Mouse (Mus musculus) c-Kit-positive CD71-negative TER-119-negative erythroid progenitor cells, embryonic 14.5 days (primary cell): Measurements from ENCODE around the gene Ankrd28.
"Not testable (repeated sequence)": the region's sequence is repeated elsewhere in the genome, so short reads cannot be mapped to it uniquely, and the experiment has no call there.

Experiments used
- DNase-seq: peaks from one replicate; pipeline ENCODE4 v3.0.0-alpha.2; 2013; ENCODE audit warnings: low read depth

The Ankrd28 gene

GRCm38 (mm10) chr14:31830571-31831369 lies at the start of gene Ankrd28:
Ankrd28 (minus strand) TSS chr14:31830651.
- peak; percentile 91 for DNase-seq

- DNase-seq: no peak
Observed at GRCm38 (mm10) chr14:31879456-31879855, 49.0 kb upstream of the Ankrd28 start.

GRCm38 (mm10) chr14:31872130-31872529 lies 41.7 kb upstream of the Ankrd28 start:
- DNase-seq: no peak

- DNase-seq: no peak
Observed at GRCm38 (mm10) chr14:31870436-31870835, 40.0 kb upstream of the Ankrd28 start.

- no peak for DNase-seq
Observed at GRCm38 (mm10) chr14:31868591-31868990, 38.1 kb upstream of the Ankrd28 start.

- DNase-seq: not testable (repeated sequence)
Observed at GRCm38 (mm10) chr14:31866366-31866765, 35.9 kb upstream of the Ankrd28 start.

GRCm38 (mm10) chr14:31858679-31859078 lies 28.2 kb upstream of the Ankrd28 start:
- no peak for DNase-seq

- DNase-seq: no peak
Observed at GRCm38 (mm10) chr14:31857096-31857975, 26.9 kb upstream of the Ankrd28 start.

GRCm38 (mm10) chr14:31856007-31856406 lies 25.6 kb upstream of the Ankrd28 start:
- DNase-seq: no peak

GRCm38 (mm10) chr14:31854667-31855066 lies 24.2 kb upstream of the Ankrd28 start:
- DNase-seq: no peak

- no peak for DNase-seq
Observed at GRCm38 (mm10) chr14:31843571-31843970, 13.1 kb upstream of the Ankrd28 start.

- no peak for DNase-seq
Observed at GRCm38 (mm10) chr14:31832022-31832421, 1.6 kb upstream of the Ankrd28 start.

GRCm38 (mm10) chr14:31831370-31831712 lies 890 bp upstream of the Ankrd28 start:
- DNase-seq: no peak

- DNase-seq: no peak
Observed at GRCm38 (mm10) chr14:31829761-31830562, 489 bp downstream of the Ankrd28 start.

GRCm38 (mm10) chr14:31827221-31827620 lies 3.2 kb downstream of the Ankrd28 start:
- DNase-seq: no peak

- no peak for DNase-seq
Observed at GRCm38 (mm10) chr14:31809942-31810341, 20.5 kb downstream of the Ankrd28 start.

GRCm38 (mm10) chr14:31803791-31804190 lies 26.7 kb downstream of the Ankrd28 start:
- no peak for DNase-seq

- no peak for DNase-seq
Observed at GRCm38 (mm10) chr14:31800976-31801375, 29.5 kb downstream of the Ankrd28 start.

GRCm38 (mm10) chr14:31800446-31800845 lies 30.0 kb downstream of the Ankrd28 start:
- DNase-seq: no peak

GRCm38 (mm10) chr14:31798937-31799336 lies 31.5 kb downstream of the Ankrd28 start:
- no peak for DNase-seq

GRCm38 (mm10) chr14:31795535-31795934 lies 34.9 kb downstream of the Ankrd28 start:
- DNase-seq: no peak

GRCm38 (mm10) chr14:31794776-31795126 lies 35.7 kb downstream of the Ankrd28 start:
- DNase-seq: no peak
